Mouse (Mus musculus): ENCODE measurements around the gene Mllt10. TPM values are rescaled to one million over a fixed set of nuclear protein-coding genes. Genes with fewer than 3 reads are reported as not detected.

Mllt10 gene
- 117 TPM for total RNA-seq (2023)

DNA sequence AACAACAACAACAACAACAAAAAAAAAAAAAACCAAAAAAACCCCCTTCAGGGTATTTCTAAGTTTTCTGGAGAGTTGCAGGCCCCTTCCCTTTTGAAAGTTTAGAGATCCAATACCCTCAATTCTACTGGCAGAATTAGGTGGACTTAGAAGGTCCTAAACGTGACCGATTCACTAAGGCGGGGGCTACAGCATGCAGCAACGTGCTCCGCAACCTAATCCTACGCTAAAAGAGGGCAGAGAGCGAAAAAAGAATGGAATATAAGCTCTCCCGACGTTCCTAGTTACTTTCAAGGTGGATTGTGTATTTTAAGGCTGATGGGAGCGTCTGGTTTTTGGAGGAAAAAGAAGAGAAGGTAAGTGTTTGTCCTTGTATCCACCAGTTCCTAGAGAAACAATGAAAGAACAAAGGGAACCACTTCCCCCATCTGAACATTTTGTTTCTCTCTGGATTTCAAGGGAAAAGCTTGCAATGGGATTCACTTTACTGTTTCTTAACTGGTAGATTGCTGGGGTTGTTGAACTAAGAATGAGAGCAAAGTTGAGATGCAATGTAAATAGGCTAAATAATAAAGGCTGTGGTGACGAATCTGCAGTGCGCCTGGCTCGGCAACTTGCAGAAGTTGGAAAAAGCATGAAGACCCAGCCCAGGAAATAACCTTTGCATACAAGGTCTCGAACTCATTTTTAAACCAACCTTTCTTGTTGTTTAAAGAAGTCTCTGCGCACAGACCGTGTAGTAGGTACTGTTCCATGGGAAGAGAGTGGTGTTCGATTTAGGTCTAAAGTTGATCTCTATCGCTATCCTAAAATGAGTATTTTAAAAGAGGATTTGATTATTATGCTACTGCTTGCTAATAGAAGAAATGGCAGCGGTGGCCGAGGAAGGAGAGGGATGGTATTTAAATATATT is at the start of gene Mllt10:
TSS of gene Mllt10 (plus strand) at position 222 of the 913 bp plus-strand sequence.

DNA sequence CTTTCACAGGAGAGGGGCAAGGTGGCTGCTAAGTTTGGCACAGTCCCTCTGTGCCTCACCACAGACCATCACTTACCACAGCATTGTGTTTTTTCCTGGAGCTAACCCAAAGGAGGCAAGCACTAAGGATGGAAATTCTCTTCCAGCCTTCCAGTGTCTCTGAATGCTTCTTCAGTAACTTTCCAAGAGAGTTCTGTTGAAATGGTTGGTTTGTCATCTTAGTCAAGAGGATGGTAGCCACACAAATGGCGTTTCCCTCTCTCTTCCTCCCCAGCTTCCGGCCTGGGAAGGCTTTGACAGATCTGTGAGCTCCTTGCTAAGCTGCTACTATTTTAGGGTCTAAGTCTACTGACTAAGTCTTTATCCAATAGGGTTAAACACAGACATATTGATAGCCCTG is 17.5 kb upstream of the Mllt10 start, which contains the start of gene A930004D18Rik:
TSS of gene A930004D18Rik (minus strand) at position 247 of the 400 bp plus-strand sequence.

DNA sequence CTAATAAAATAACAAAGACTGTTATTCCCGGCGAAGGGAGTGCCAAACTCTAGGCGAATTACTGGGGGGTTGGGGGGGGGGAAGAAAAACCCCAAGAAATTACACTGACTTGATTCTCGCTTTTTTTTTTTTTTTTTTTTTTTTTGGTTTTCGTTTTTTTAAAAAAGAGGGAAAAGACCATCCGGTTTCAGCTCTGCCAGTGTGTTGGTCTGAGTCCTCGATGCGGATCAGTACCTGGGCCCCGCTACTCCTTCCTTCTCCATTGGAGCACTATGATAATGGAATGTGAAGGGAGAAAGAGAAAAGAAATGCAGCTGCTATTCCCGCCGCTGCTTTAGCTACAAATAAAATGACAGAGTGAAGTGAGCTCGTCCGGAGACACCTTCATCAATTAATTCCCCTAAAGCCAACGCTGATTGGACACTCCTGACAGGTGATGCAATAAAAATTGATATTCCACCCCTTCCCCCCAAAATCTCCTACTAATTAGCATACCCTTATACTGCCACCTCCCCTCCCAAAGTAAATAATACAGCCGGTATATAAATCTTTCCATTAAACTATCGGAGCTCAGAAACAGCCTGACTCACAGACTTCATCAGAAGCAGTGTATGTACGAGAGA is 6.5 kb upstream of the Mllt10 start, which contains the start of gene Skida1:
TSS of gene Skida1 (minus strand) at position 599 of the 623 bp plus-strand sequence.

Other genes starting within 250 kb of the Mllt10 start
- gene H2al2a, start 58.3 kb upstream of the Mllt10 start, total RNA-seq (2023), result not detected
- not detected for gene A930004D18Rik, start 17.5 kb upstream of the Mllt10 start, total RNA-seq (2023)
- gene Skida1, start 6.2 kb upstream of the Mllt10 start, total RNA-seq (2023), result not detected